23 mouse cellular contexts compared by ENCODE assay signal in the genomic region with DNA sequence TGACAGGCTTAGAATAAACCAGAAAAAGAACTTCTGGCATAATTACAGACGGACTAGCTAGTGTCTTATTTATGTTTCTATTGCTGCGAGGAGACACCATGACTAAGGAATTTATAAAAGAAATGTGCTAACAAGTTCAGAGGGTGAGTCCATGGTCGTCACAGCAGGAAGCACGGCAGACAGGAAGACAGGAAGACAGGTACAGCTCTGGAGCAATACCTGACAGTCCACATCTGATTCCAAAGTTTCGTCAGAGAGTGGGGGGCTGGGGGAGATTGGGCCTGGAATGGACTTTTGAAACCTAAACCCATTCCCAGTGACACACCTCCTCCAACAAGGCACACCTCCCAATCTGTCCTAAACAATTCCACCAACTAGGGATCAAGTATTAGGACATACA. TPM values are rescaled to one million over a fixed set of nuclear protein-coding genes. Genes with fewer than 3 reads are reported as not detected.
DNase-seq lines count a peak whose midpoint lies in the region; ATAC-seq and TF ChIP-seq lines count a peak whose summit lies in the region.
"Had no signal": no experiment of that assay in that cellular context is flagged by ENCODE, and none has a peak within 500 bp of the region (broad histone marks: within the 10 kb centered on the region; RNA-seq: fewer than 3 reads in every experiment).

No protein-coding gene starts in this region.

- H3K9me3 ChIP-seq in heart, postnatal 0 days (replicated peaks; ENCODE audit: control insufficient read depth, low read length) = no peaks in the 10 kb centered on the region
- no peaks in the 10 kb centered on the region for H3K9me3 ChIP-seq in CH12.LX (replicated peaks; ENCODE audit: low read length)
- no peaks in the 10 kb centered on the region for H3K9me3 ChIP-seq in liver, embryonic 15.5 days (replicated peaks)
- no peaks in the 10 kb centered on the region for H3K9me3 ChIP-seq in hindbrain, embryonic 11.5 days (ENCODE audit: control insufficient read depth, low read length)
- H3K9me3 ChIP-seq: embryonic facial prominence, embryonic 13.5 days; forebrain, embryonic 13.5 days; hindbrain, embryonic 10.5 days; stomach, embryonic 15.5 days had no signal

- dilution Hi-C loops in CH12.LX (cut with MboI; ENCODE audit: extremely low pct_ligation_motif_present, extremely low pct_unique_long_range_greater_than_20kb, low sequenced_read_pairs) = no loop called here

- intact Hi-C loops in left cerebral cortex, postnatal 36 days (cut with DNase I) = no loop called here

- in situ Hi-C loops in CH12.LX (cut with MboI; ENCODE audit: low pct_ligation_motif_present, low pct_unique_long_range_greater_than_20kb, low sequenced_read_pairs) = no loop called here

- H3K4me3 ChIP-seq in heart, postnatal 0 days (ENCODE audit: low read depth, low read length) = no peak overlapping the region
- no peak overlapping the region for H3K4me3 ChIP-seq in CH12.LX (replicated peaks in 1 of 3; ENCODE audit: low read depth in 2 of 3, low read length in 2 of 3, poor library complexity in 1 of 3)
- no peak overlapping the region for H3K4me3 ChIP-seq in liver, embryonic 15.5 days (replicated peaks)
- no peak overlapping the region for H3K4me3 ChIP-seq in hindbrain, embryonic 11.5 days (ENCODE audit: low read depth, low read length)
- H3K4me3 ChIP-seq: embryonic facial prominence, embryonic 13.5 days; forebrain, embryonic 13.5 days; hindbrain, embryonic 10.5 days; layer of hippocampus, adult 2 months; stomach, embryonic 15.5 days had no signal

- peaks cover 74% of the 10 kb centered on the region for H3K79me2 ChIP-seq in CH12.LX (replicated peaks; ENCODE audit: control insufficient read depth, extremely low read depth, insufficient read depth, poor library complexity, severe bottlenecking)

- H3K9ac ChIP-seq in heart, postnatal 0 days (replicated peaks; ENCODE audit: low read depth, low read length) = no peak overlapping the region
- no peak overlapping the region for H3K9ac ChIP-seq in CH12.LX (ENCODE audit: insufficient read depth, low read depth)
- H3K9ac ChIP-seq in liver, embryonic 15.5 days = no peak overlapping the region
- H3K9ac ChIP-seq in hindbrain, embryonic 11.5 days (ENCODE audit: low read depth, low read length) = no peak overlapping the region
- H3K9ac ChIP-seq: embryonic facial prominence, embryonic 13.5 days; forebrain, embryonic 13.5 days; stomach, embryonic 15.5 days had no signal

- TF ChIP-seq RAD21 in CH12.LX (IDR thresholded peaks at IDR 0.05; ENCODE audit: low read depth, low read length) = no peak

- peaks cover 39% of the 10 kb centered on the region for H3K4me1 ChIP-seq in heart, postnatal 0 days (ENCODE audit: control insufficient read depth, insufficient read depth)
- H3K4me1 ChIP-seq in CH12.LX (ENCODE audit: control insufficient read depth in 1 of 2, insufficient read depth in 2 of 2) = peaks cover 31 to 89% of the 10 kb centered on the region in 2 experiments
- peaks cover 22% of the 10 kb centered on the region for H3K4me1 ChIP-seq in liver, embryonic 15.5 days (replicated peaks)
- no peaks in the 10 kb centered on the region for H3K4me1 ChIP-seq in hindbrain, embryonic 11.5 days (replicated peaks; ENCODE audit: control insufficient read depth, insufficient read depth, low read length)
- H3K4me1 ChIP-seq: forebrain, embryonic 13.5 days had no signal

- WGBS in heart, postnatal 0 days = 71% methylated on average over 5 of the region's 5 CpGs
- WGBS in liver, embryonic 15.5 days (ENCODE audit: insufficient replicate concordance) = 44% methylated on average over 5 of the region's 5 CpGs
- WGBS in hindbrain, embryonic 11.5 days = 83% methylated on average over 5 of the region's 5 CpGs

- no peak for TF ChIP-seq POLR2A in CH12.LX (IDR thresholded peaks at IDR 0.05; ENCODE audit: low read depth, low read length)

- TF ChIP-seq CTCF in heart, postnatal 0 days (IDR thresholded peaks at IDR 0.05; ENCODE audit: low read depth) = no peak
- no peak for TF ChIP-seq CTCF in CH12.LX (conservative IDR thresholded peaks at IDR 0.05 in 1 of 2, IDR thresholded peaks at IDR 0.05 in 1 of 2; ENCODE audit: low read depth in 2 of 2, low read length in 2 of 2)

- peak; percentile 4 for DNase-seq in heart, postnatal 0 days (ENCODE audit: low spot score)
- DNase-seq in heart, adult 11 months = no peak
- DNase-seq in CH12.LX (ENCODE audit: extremely low read depth) (no peak), ES-CJ7 (ENCODE audit: low read depth, low spot score) (peak; percentile 61)
- DNase-seq in left cerebral cortex, postnatal 36 days (ENCODE audit: low spot score in 2 of 2) = no peak
- no peak for DNase-seq in hindbrain, embryonic 11.5 days (ENCODE audit: low spot score)
- DNase-seq: adrenal gland, postnatal 10 days; cerebellum, postnatal 25 days; embryo, embryonic 11 days; heart, postnatal 10 days; kidney, adult 11 months; lung, adult 2 months; lung, postnatal 14 days; thymus, postnatal 25 days had no signal

- no peak overlapping the region for H3K4me2 ChIP-seq in heart, postnatal 0 days (ENCODE audit: low read depth, low read length)
- H3K4me2 ChIP-seq in CH12.LX (ENCODE audit: insufficient read depth, low read depth, poor library complexity, severe bottlenecking) = peak overlapping the region; percentile 29; the same call in 1 of the 2 replicates
- H3K4me2 ChIP-seq in liver, embryonic 15.5 days = no peak overlapping the region
- H3K4me2 ChIP-seq in hindbrain, embryonic 11.5 days (replicated peaks; ENCODE audit: low read depth, low read length) = no peak overlapping the region
- H3K4me2 ChIP-seq: embryonic facial prominence, embryonic 13.5 days; forebrain, embryonic 13.5 days; heart, embryonic 11.5 days; midbrain, embryonic 11.5 days; stomach, embryonic 15.5 days had no signal

- no peak overlapping the region for H3K27ac ChIP-seq in heart, postnatal 0 days (ENCODE audit: low read depth)
- peak overlapping the region; percentile 44 for H3K27ac ChIP-seq in CH12.LX (ENCODE audit: insufficient read depth, low read depth)
- no peak overlapping the region; the same call in 1 of the 2 replicates for H3K27ac ChIP-seq in liver, embryonic 15.5 days (replicated peaks)
- no peak overlapping the region for H3K27ac ChIP-seq in hindbrain, embryonic 11.5 days (ENCODE audit: low read depth, low read length)
- H3K27ac ChIP-seq: embryonic facial prominence, embryonic 13.5 days; forebrain, embryonic 13.5 days; hindbrain, embryonic 10.5 days; hindbrain, postnatal 0 days; layer of hippocampus, adult 2 months; stomach, embryonic 15.5 days had no signal

- TF ChIP-seq EP300 in heart, postnatal 0 days (IDR thresholded peaks at IDR 0.05; ENCODE audit: low read depth) = no peak
- no peak for TF ChIP-seq EP300 in CH12.LX (IDR thresholded peaks at IDR 0.05; ENCODE audit: low read length)

- no peak for ATAC-seq in heart, postnatal 0 days (ENCODE audit: insufficient read depth, low read depth)
- peak; percentile 54 for ATAC-seq in liver, embryonic 15.5 days (ENCODE audit: insufficient read depth)
- ATAC-seq in hindbrain, embryonic 11.5 days (ENCODE audit: low FRiP score) = no peak
- ATAC-seq: forebrain, embryonic 13.5 days; hindbrain, postnatal 0 days had no signal

- no peaks in the 10 kb centered on the region for H3K36me3 ChIP-seq in heart, postnatal 0 days (replicated peaks; ENCODE audit: control insufficient read depth, insufficient read depth, low read length)
- H3K36me3 ChIP-seq in CH12.LX (replicated peaks in 1 of 2; ENCODE audit: control insufficient read depth in 1 of 2, insufficient read depth in 1 of 2, low read length in 1 of 2) = peaks cover 0 to 9% of the 10 kb centered on the region in 2 experiments
- H3K36me3 ChIP-seq in liver, embryonic 15.5 days (replicated peaks) = no peaks in the 10 kb centered on the region
- no peaks in the 10 kb centered on the region for H3K36me3 ChIP-seq in hindbrain, embryonic 11.5 days (ENCODE audit: control insufficient read depth, insufficient read depth, low read length)
- H3K36me3 ChIP-seq: embryonic facial prominence, embryonic 13.5 days; hindbrain, embryonic 10.5 days; stomach, embryonic 15.5 days had no signal

- no peaks in the 10 kb centered on the region for H3K27me3 ChIP-seq in heart, postnatal 0 days (ENCODE audit: control insufficient read depth, insufficient read depth, low read length)
- no peaks in the 10 kb centered on the region for H3K27me3 ChIP-seq in CH12.LX (replicated peaks)
- H3K27me3 ChIP-seq in liver, embryonic 15.5 days = no peaks in the 10 kb centered on the region
- no peaks in the 10 kb centered on the region for H3K27me3 ChIP-seq in hindbrain, embryonic 11.5 days (ENCODE audit: control insufficient read depth, insufficient read depth, low read length)
- H3K27me3 ChIP-seq: embryonic facial prominence, embryonic 13.5 days; forebrain, embryonic 13.5 days; stomach, embryonic 15.5 days had no signal

TF ChIP-seq in CH12.LX, 34 proteins besides CTCF, POLR2A, EP300 and RAD21:
- TF ChIP-seq CHD1 (IDR thresholded peaks at IDR 0.05; ENCODE audit: low read depth, low read length) = no peak
- TF ChIP-seq MAZ (IDR thresholded peaks at IDR 0.05; ENCODE audit: low read depth, low read length) = no peak
- TF ChIP-seq MAFK (IDR thresholded peaks at IDR 0.05; ENCODE audit: insufficient replicate concordance, low read length) = no peak
TF ChIP-seq in CH12.LX: peak in this region for 0.

RNA-seq across cellular contexts. Expression of a gene that starts 9.4 kb away (rescaled TPM):
- total RNA-seq in heart, postnatal 0 days (2014; rRNA removed; ENCODE audit: low replicate concordance) = 18.0 and 22.6 TPM in 2 replicates
- 6.2 and 6.5 TPM in 2 replicates for polyA plus RNA-seq in heart, postnatal 0 days (2015; fragmentation: Nextera tagmentation; extraction: Ambion mirVana)
- 25.6 and 30.1 TPM in 2 replicates for total RNA-seq in CH12.LX (2012; rRNA removed)
- total RNA-seq in CH12.LX (2014; rRNA removed) = 19.4 and 20.3 TPM in 2 replicates
- polyA plus RNA-seq in CH12.LX (2012; ENCODE audit: insufficient read length, low read depth) = 18.8 and 22.9 TPM in 2 replicates
- polyA plus RNA-seq in liver, embryonic 15.5 days (2015; fragmentation: Nextera tagmentation; extraction: Ambion mirVana) = 4.7 and 4.9 TPM in 2 replicates
- total RNA-seq in left cerebral cortex, postnatal 36 days (2021) = 1 to 10 TPM; 5.0 to 5.8 TPM
- polyA plus RNA-seq in hindbrain, embryonic 11.5 days (2014; fragmentation: Nextera tagmentation; extraction: Ambion mirVana) = 7.7 and 8.4 TPM in 2 replicates

RNA-seq across cellular contexts. Expression of a gene that starts 9.9 kb away (rescaled TPM):
- 53.8 and 56.9 TPM in 2 replicates for total RNA-seq in heart, postnatal 0 days (2014; rRNA removed; ENCODE audit: low replicate concordance)
- polyA plus RNA-seq in heart, postnatal 0 days (2015; fragmentation: Nextera tagmentation; extraction: Ambion mirVana) = 85.0 and 89.1 TPM in 2 replicates
- total RNA-seq in CH12.LX (2012; rRNA removed) = 293 and 334 TPM in 2 replicates
- total RNA-seq in CH12.LX (2014; rRNA removed) = 354 and 381 TPM in 2 replicates
- 300 and 322 TPM in 2 replicates for polyA plus RNA-seq in CH12.LX (2012; ENCODE audit: insufficient read length, low read depth)
- 62.4 and 68.0 TPM in 2 replicates for polyA plus RNA-seq in liver, embryonic 15.5 days (2015; fragmentation: Nextera tagmentation; extraction: Ambion mirVana)
- total RNA-seq in left cerebral cortex, postnatal 36 days (2021) = 10 to 100 TPM; 61.3 to 78.1 TPM
- 112 and 119 TPM in 2 replicates for polyA plus RNA-seq in hindbrain, embryonic 11.5 days (2014; fragmentation: Nextera tagmentation; extraction: Ambion mirVana)

Comparison
In these comparisons a context has a peak if more than half of its experiments do, and no peak if none do; other contexts are left out.
1. DNase-seq: peak in heart, postnatal 0 days (single experiment) and ES-CJ7 (single experiment); none in heart, adult 11 months (single experiment), CH12.LX (single experiment), left cerebral cortex, postnatal 36 days (0 of 2) and hindbrain, embryonic 11.5 days (single experiment).